Mouse (Mus musculus): ENCODE data around the gene Sgk1. TPM values are rescaled to one million over a fixed set of nuclear protein-coding genes. Genes with fewer than 3 reads are reported as not detected.
A peak's percentile ranks its signal among the peaks of the same experiment; 100 is the strongest.

Gene Sgk1
- polyA plus RNA-seq, 1 experiment from 2014 or later, result 27.4 TPM

- Histone ChIP-seq H3K27ac (replicated peaks; ENCODE audit: low read depth, low read length) (no peak overlapping the region), H3K9ac (ENCODE audit: low read length) (no peak overlapping the region), H3K4me1 (ENCODE audit: control insufficient read depth, insufficient read depth, low read length) (no peaks in the 10 kb centered on the region), H3K27me3 (ENCODE audit: control insufficient read depth, insufficient read depth, low read length) (no peaks in the 10 kb centered on the region), H3K9me3 (ENCODE audit: control insufficient read depth, low read length) (no peaks in the 10 kb centered on the region), H3K4me3 (ENCODE audit: low read depth, low read length) (no peak overlapping the region), H3K36me3 (ENCODE audit: control insufficient read depth, insufficient read depth, low read length) (no peaks in the 10 kb centered on the region), H3K4me2 (ENCODE audit: low read depth, severe bottlenecking) (no peak overlapping the region)
- WGBS, result 88% methylated on average over 9 of the region's 9 CpGs
- ATAC-seq (ENCODE audit: insufficient number of reproducible peaks, low FRiP score, low TSS enrichment, low read depth), result no peak
- no peak for DNase-seq (ENCODE audit: low spot score)
These were observed 96.4 kb downstream of the Sgk1 start for GRCm38 (mm10) chr10:21978421-21978820.

DNA sequence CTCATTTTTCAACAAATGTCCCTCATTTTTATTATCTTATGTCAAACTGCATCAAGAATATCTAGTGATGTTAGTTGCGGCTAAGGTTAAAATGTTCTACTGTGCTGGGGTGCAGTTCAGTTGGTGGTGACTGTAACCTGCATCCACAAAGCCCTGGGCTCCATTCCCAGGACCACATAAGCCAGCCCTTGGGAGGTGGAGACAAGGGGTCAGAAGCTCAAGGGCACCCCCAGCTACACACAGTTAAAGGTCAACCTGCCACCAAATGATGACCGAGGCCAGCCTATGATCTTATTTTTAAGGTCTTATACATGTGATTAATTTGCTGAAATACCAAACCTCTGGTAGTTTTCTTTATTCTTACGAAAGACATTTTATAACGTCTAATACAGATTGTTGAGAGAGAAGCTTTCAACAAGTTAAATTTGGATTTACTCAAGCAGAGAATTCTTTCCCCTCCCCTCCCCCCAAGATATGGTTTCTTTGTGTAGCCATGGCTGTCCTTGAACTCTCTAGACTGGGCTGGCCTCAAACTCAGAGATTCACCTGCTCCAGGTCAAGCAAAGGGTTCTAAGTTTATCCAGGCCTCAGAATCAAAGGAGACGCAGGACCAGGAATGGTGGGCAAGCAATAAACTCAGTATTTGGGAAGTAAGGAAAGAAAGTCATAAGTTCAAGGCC, 97.4 kb downstream of the Sgk1 start:
- 90% methylated on average over 5 of the region's 5 CpGs for WGBS

DNA sequence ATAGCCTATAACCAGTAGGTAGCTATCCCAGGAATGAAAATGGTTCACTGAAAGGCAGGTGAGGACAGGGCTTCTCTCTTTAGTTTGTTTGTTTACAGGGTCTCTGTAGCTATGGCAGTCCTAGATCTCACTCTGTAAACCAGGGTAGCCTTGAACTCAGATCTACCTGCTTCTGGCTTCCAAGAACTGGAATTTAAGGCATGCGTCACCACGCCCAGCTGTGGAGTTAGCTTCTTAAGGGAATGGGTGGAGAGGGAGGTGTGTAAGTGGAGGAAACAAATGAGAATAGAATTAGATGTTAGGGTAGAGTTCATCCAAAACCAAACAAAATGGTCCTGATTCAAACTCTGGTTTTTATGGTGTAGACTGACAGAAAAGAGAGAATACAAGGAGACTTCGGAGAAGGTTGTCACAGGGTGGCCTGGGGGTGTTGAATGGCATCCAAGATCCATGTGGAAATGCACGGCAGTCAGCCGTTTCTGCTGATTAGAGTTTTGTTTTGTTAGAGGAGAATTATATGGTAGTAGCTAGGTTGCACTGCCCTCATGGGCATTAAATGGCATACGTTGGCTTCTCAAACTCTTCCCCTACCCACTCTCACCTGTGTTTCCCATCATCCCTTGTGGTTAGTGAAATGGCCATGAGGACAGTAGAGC, 98.9 kb downstream of the Sgk1 start:
- no peaks in the 10 kb centered on the region for H3K9me3 ChIP-seq (ENCODE audit: control insufficient read depth, low read length)
- H3K9ac ChIP-seq (ENCODE audit: low read length), result no peak overlapping the region
- DNase-seq (ENCODE audit: low spot score) (no peak), ATAC-seq (ENCODE audit: insufficient number of reproducible peaks, low FRiP score, low TSS enrichment, low read depth) (no peak)
- 87% methylated on average over 6 of the region's 6 CpGs for WGBS
- no peak overlapping the region for H3K27ac ChIP-seq (replicated peaks; ENCODE audit: low read depth, low read length)
- no peaks in the 10 kb centered on the region for H3K36me3 ChIP-seq (ENCODE audit: control insufficient read depth, insufficient read depth, low read length)
- H3K4me2 ChIP-seq (ENCODE audit: low read depth, severe bottlenecking), result no peak overlapping the region
- no peaks in the 10 kb centered on the region for H3K27me3 ChIP-seq (ENCODE audit: control insufficient read depth, insufficient read depth, low read length)
- H3K4me3 ChIP-seq (ENCODE audit: low read depth, low read length), result no peak overlapping the region
- no peaks in the 10 kb centered on the region for H3K4me1 ChIP-seq (ENCODE audit: control insufficient read depth, insufficient read depth, low read length)

More for the DNA sequence above, 97.4 kb downstream of the Sgk1 start:
- H3K4me2 ChIP-seq (ENCODE audit: low read depth, severe bottlenecking), result no peak overlapping the region
- ATAC-seq (ENCODE audit: insufficient number of reproducible peaks, low FRiP score, low TSS enrichment, low read depth), result no peak
- no peak for DNase-seq (ENCODE audit: low spot score)
- H3K4me1 ChIP-seq (ENCODE audit: control insufficient read depth, insufficient read depth, low read length), result no peaks in the 10 kb centered on the region
- no peak overlapping the region for H3K27ac ChIP-seq (replicated peaks; ENCODE audit: low read depth, low read length)
- H3K9me3 ChIP-seq (ENCODE audit: control insufficient read depth, low read length), result no peaks in the 10 kb centered on the region
- no peaks in the 10 kb centered on the region for H3K27me3 ChIP-seq (ENCODE audit: control insufficient read depth, insufficient read depth, low read length)
- H3K36me3 ChIP-seq (ENCODE audit: control insufficient read depth, insufficient read depth, low read length), result no peaks in the 10 kb centered on the region
- no peak overlapping the region for H3K9ac ChIP-seq (ENCODE audit: low read length)
- H3K4me3 ChIP-seq (ENCODE audit: low read depth, low read length), result no peak overlapping the region

DNA sequence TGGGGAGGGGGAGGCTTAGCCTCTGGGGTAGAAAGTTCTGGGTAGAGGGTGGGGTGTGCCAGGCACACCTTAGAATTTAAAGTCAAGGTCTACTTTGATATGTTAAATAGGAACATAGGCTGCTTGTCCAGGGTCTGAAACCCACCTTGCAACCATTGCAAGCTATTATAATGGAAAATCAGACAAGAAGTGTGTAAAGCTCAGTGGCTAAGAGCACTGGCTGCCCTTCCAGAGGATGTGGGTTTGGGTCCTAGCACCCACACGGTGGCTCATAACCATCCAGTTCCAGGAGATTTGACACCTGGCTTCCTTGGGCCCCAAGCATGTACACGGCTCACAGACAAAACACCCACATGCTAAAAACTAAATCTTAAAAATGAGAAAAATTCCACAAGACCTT, 100.3 kb downstream of the Sgk1 start:
- Histone ChIP-seq H3K4me3 (ENCODE audit: low read depth, low read length) (no peak overlapping the region), H3K27ac (replicated peaks; ENCODE audit: low read depth, low read length) (no peak overlapping the region), H3K4me1 (ENCODE audit: control insufficient read depth, insufficient read depth, low read length) (no peaks in the 10 kb centered on the region), H3K4me2 (ENCODE audit: low read depth, severe bottlenecking) (no peak overlapping the region), H3K36me3 (ENCODE audit: control insufficient read depth, insufficient read depth, low read length) (no peaks in the 10 kb centered on the region), H3K9me3 (ENCODE audit: control insufficient read depth, low read length) (no peaks in the 10 kb centered on the region), H3K9ac (ENCODE audit: low read length) (no peak overlapping the region), H3K27me3 (ENCODE audit: control insufficient read depth, insufficient read depth, low read length) (no peaks in the 10 kb centered on the region)
- WGBS, result 89% methylated on average over 2 of the region's 2 CpGs
- ATAC-seq (ENCODE audit: insufficient number of reproducible peaks, low FRiP score, low TSS enrichment, low read depth), result no peak
- DNase-seq (ENCODE audit: low spot score), result no peak

- no peak overlapping the region for H3K4me2 ChIP-seq (ENCODE audit: low read depth, severe bottlenecking)
- 81% methylated on average over 5 of the region's 5 CpGs for WGBS
- H3K36me3 ChIP-seq (ENCODE audit: control insufficient read depth, insufficient read depth, low read length), result no peaks in the 10 kb centered on the region
- no peaks in the 10 kb centered on the region for H3K9me3 ChIP-seq (ENCODE audit: control insufficient read depth, low read length)
- ATAC-seq (ENCODE audit: insufficient number of reproducible peaks, low FRiP score, low TSS enrichment, low read depth), result no peak
- H3K27me3 ChIP-seq (ENCODE audit: control insufficient read depth, insufficient read depth, low read length), result no peaks in the 10 kb centered on the region
- no peak overlapping the region for H3K9ac ChIP-seq (ENCODE audit: low read length)
- H3K27ac ChIP-seq (replicated peaks; ENCODE audit: low read depth, low read length), result no peak overlapping the region
- H3K4me3 ChIP-seq (ENCODE audit: low read depth, low read length), result no peak overlapping the region
- no peaks in the 10 kb centered on the region for H3K4me1 ChIP-seq (ENCODE audit: control insufficient read depth, insufficient read depth, low read length)
- DNase-seq (ENCODE audit: low spot score), result no peak
These were observed 106.5 kb downstream of the Sgk1 start for GRCm38 (mm10) chr10:21988489-21988888.

GRCm38 (mm10) chr10:21991351-21991840, 109.4 kb downstream of the Sgk1 start:
- H3K9ac ChIP-seq (ENCODE audit: low read length), result no peak overlapping the region
- no peaks in the 10 kb centered on the region for H3K36me3 ChIP-seq (ENCODE audit: control insufficient read depth, insufficient read depth, low read length)
- DNase-seq (ENCODE audit: low spot score), result peak; percentile 90
- no peak overlapping the region for H3K27ac ChIP-seq (replicated peaks; ENCODE audit: low read depth, low read length)
- H3K4me1 ChIP-seq (ENCODE audit: control insufficient read depth, insufficient read depth, low read length), result no peaks in the 10 kb centered on the region
- H3K9me3 ChIP-seq (ENCODE audit: control insufficient read depth, low read length), result no peaks in the 10 kb centered on the region
- H3K27me3 ChIP-seq (ENCODE audit: control insufficient read depth, insufficient read depth, low read length), result no peaks in the 10 kb centered on the region
- no peak for ATAC-seq (ENCODE audit: insufficient number of reproducible peaks, low FRiP score, low TSS enrichment, low read depth)
- WGBS, result 15% methylated on average over 17 of the region's 17 CpGs
- H3K4me2 ChIP-seq (ENCODE audit: low read depth, severe bottlenecking), result peak overlapping the region; percentile 30; the same call in 1 of the 2 replicates
- H3K4me3 ChIP-seq (ENCODE audit: low read depth, low read length), result 0 out of 2 replicates have a peak overlapping the region, but pooled peaks have one; percentile 9

GRCm38 (mm10) chr10:21991986-21992833, 110.2 kb downstream of the Sgk1 start:
- 19% methylated on average over 17 of the region's 17 CpGs for whole genome bisulfite sequencing
- DNase-seq (ENCODE audit: low spot score) (no peak), ATAC-seq (ENCODE audit: insufficient number of reproducible peaks, low FRiP score, low TSS enrichment, low read depth) (no peak)
- H3K4me3 ChIP-seq (ENCODE audit: low read depth, low read length), result peak overlapping the region; percentile 50; the same call in 1 of the 2 replicates
- no peak overlapping the region for H3K27ac ChIP-seq (replicated peaks; ENCODE audit: low read depth, low read length)
- H3K36me3 ChIP-seq (ENCODE audit: control insufficient read depth, insufficient read depth, low read length), result no peaks in the 10 kb centered on the region
- H3K27me3 ChIP-seq (ENCODE audit: control insufficient read depth, insufficient read depth, low read length), result no peaks in the 10 kb centered on the region
- no peaks in the 10 kb centered on the region for H3K9me3 ChIP-seq (ENCODE audit: control insufficient read depth, low read length)
- no peaks in the 10 kb centered on the region for H3K4me1 ChIP-seq (ENCODE audit: control insufficient read depth, insufficient read depth, low read length)
- peak overlapping the region; percentile 66 for H3K4me2 ChIP-seq (ENCODE audit: low read depth, severe bottlenecking)
- no peak overlapping the region for H3K9ac ChIP-seq (ENCODE audit: low read length)

DNA sequence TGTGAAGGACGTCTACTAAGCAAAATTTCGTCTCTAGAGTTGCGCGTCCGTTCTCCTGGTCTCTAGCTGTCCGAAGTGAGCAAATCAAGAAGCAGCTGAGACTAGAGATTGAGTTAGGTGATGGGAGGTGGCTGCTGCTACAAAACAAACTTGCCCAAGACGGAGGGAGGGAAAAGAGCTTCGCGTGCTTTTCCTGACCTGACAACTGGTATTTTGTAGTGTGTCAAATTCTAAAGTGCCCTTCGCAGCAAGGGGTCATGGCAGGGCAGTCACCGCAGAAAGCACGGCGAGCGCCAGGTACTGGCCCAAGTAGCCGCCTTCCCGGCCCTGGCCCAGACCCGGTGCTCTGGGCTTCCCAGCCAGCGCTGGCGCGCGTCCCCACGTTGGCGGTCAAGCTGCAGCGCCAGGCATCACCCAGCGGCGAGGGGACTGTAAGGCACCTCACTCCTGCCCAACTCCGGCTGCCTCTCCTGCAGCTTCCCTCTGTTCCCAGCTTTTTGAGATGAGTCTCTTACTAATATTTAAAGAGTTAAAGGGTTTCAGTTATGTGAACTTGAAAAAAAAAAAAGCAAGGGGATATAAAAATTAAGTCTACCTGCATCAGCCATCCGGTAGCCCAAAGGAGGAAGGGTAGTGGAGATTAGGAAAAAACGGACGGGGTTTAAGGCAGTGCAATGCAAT, 111.0 kb downstream of the Sgk1 start:
- WGBS, result 1% methylated on average over 30 of the region's 30 CpGs
- Histone ChIP-seq H3K27ac (replicated peaks; ENCODE audit: low read depth, low read length) (no peak overlapping the region), H3K27me3 (ENCODE audit: control insufficient read depth, insufficient read depth, low read length) (no peaks in the 10 kb centered on the region), H3K4me1 (ENCODE audit: control insufficient read depth, insufficient read depth, low read length) (no peaks in the 10 kb centered on the region), H3K9ac (ENCODE audit: low read length) (no peak overlapping the region), H3K36me3 (ENCODE audit: control insufficient read depth, insufficient read depth, low read length) (no peaks in the 10 kb centered on the region), H3K4me2 (ENCODE audit: low read depth, severe bottlenecking) (peak overlapping the region; percentile 66), H3K4me3 (ENCODE audit: low read depth, low read length) (peak overlapping the region; percentile 50), H3K9me3 (ENCODE audit: control insufficient read depth, low read length) (no peaks in the 10 kb centered on the region)
- DNase-seq (ENCODE audit: low spot score) (peak; percentile 84), ATAC-seq (ENCODE audit: insufficient number of reproducible peaks, low FRiP score, low TSS enrichment, low read depth) (no peak)
